Mouse (Mus musculus) erythroblast, embryonic 14.5 days (primary cell): Measurements from ENCODE around the gene Ky. TPM values are rescaled to one million over a fixed set of nuclear protein-coding genes. Genes with fewer than 3 reads are reported as not detected.

ENCODE experiments used
- H3K27me3 ChIP-seq: 2 replicates; pipeline ENCODE4 v1.6.1; 2012; ENCODE audit warnings: inconsistent platforms; ENCODE audit not compliant: control insufficient read depth
- H3K36me3 ChIP-seq: 2 replicates; pipeline ENCODE4 v1.6.1; 2012; ENCODE audit warnings: mild to moderate bottlenecking, inconsistent platforms; ENCODE audit not compliant: control insufficient read depth
- H3K4me1 ChIP-seq: 2 replicates; pipeline ENCODE4 v1.6.1; 2012; ENCODE audit warnings: inconsistent platforms; ENCODE audit not compliant: control insufficient read depth
- H3K4me3 ChIP-seq: replicated peaks from 2 replicates; pipeline ENCODE3; 2012; ENCODE audit warnings: moderate library complexity, mild to moderate bottlenecking, inconsistent platforms
- H3K9me3 ChIP-seq: 2 replicates; pipeline ENCODE4 v1.6.1; 2012; ENCODE audit warnings: low read length, inconsistent platforms, mixed read lengths; ENCODE audit not compliant: control insufficient read depth
- GATA1 ChIP-seq: IDR thresholded peaks from 2 replicates; pipeline ENCODE4 v1.6.1; 2012; ENCODE audit warnings: low read length, inconsistent platforms, mixed read lengths
- TAL1 ChIP-seq: IDR thresholded peaks from 3 replicates; pipeline ENCODE4 v1.6.1; 2012; ENCODE audit warnings: low read length, inconsistent platforms, mixed read lengths
- polyA plus RNA-seq: library from polyadenylated mRNA; stranded (reverse); fragments of >175 nt; gene quantifications from 2 replicates; pipeline ENCODE4 v1.2.3, GENCODE M21; 2012

The Ky gene
- polyA plus RNA-seq, 1 experiment: not detected

- Histone ChIP-seq H3K4me3 (no peak overlapping the region), H3K36me3 (no peaks in the 10 kb centered on the region), H3K27me3 (peaks cover 15% of the 10 kb centered on the region), H3K4me1 (no peaks in the 10 kb centered on the region), H3K9me3 (no peaks in the 10 kb centered on the region)
- TF ChIP-seq GATA1 (no peak), TAL1 (no peak)
Measured at GRCm38 (mm10) chr9:102544773-102545366, 39.3 kb downstream of the Ky start.

DNA sequence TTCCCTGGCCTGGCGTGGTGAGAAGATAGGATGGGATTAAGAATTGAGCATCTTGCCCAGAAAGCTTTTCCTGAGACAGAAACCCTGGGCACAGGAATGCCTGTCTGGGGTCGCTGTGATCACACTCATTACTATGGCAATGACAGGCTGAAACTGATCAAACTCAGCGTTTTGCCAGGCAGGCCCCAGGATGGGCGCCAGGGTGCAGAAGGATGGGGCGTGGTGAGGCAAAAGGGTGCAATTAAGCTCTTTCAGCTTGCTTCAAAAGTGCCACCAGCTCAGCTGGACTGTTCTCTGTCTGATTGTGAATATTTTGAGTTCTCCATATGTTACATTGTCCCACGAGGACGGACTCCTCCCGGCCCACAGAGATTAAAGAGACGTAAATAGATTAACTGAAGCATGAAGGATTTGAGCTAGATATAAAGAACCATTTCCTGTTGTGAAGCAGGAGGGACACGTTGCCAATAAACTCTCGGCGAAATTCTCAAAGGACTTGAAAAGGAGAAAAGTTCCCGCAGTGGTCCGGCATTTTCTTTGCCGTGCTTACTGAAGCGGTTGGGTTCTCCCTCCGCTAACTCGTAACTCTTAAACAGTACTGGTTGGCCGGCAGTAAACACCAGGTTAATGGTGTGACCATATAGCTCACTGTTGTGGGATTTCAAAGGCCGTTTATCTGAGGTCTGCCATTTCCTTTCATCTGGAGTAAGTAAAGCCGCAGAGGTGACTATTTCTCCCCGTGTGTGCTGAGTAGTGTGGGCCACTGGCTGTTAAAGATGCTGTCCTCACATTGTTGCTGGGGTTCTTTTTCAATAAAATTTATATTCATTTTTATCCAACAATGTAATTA lies 40.1 kb downstream of the Ky start:
- no peak for TF ChIP-seq GATA1
- TF ChIP-seq TAL1: no peak
- Histone ChIP-seq H3K27me3 (peaks cover 15% of the 10 kb centered on the region), H3K4me1 (no peaks in the 10 kb centered on the region)

GRCm38 (mm10) chr9:102546256-102547027 lies 40.9 kb downstream of the Ky start:
- TF ChIP-seq TAL1 (no peak), GATA1 (no peak)
- Histone ChIP-seq H3K4me3 (no peak overlapping the region), H3K4me1 (no peaks in the 10 kb centered on the region), H3K9me3 (no peaks in the 10 kb centered on the region), H3K27me3 (peaks cover 15% of the 10 kb centered on the region), H3K36me3 (no peaks in the 10 kb centered on the region)

More for the DNA sequence above, 40.1 kb downstream of the Ky start:
- Histone ChIP-seq H3K4me3 (no peak overlapping the region), H3K36me3 (no peaks in the 10 kb centered on the region), H3K9me3 (no peaks in the 10 kb centered on the region)

- TF ChIP-seq TAL1 (no peak), GATA1 (no peak)
- H3K27me3 ChIP-seq: peaks cover 15% of the 10 kb centered on the region
- H3K4me3 ChIP-seq: no peak overlapping the region
- no peaks in the 10 kb centered on the region for H3K4me1 ChIP-seq
- H3K9me3 ChIP-seq: no peaks in the 10 kb centered on the region
- H3K36me3 ChIP-seq: no peaks in the 10 kb centered on the region
Measured at GRCm38 (mm10) chr9:102547028-102547354, 41.4 kb downstream of the Ky start.

GRCm38 (mm10) chr9:102549211-102549610 lies 43.7 kb downstream of the Ky start:
- no peaks in the 10 kb centered on the region for H3K4me1 ChIP-seq
- no peaks in the 10 kb centered on the region for H3K36me3 ChIP-seq
- H3K4me3 ChIP-seq: no peak overlapping the region
- no peak for TF ChIP-seq GATA1
- no peak for TF ChIP-seq TAL1
- H3K27me3 ChIP-seq: peaks cover 13% of the 10 kb centered on the region
- H3K9me3 ChIP-seq: no peaks in the 10 kb centered on the region

GRCm38 (mm10) chr9:102551771-102552170 lies 46.2 kb downstream of the Ky start:
- no peaks in the 10 kb centered on the region for H3K4me1 ChIP-seq
- H3K27me3 ChIP-seq: no peaks in the 10 kb centered on the region; the same call in 1 of the 2 replicates
- no peak for TF ChIP-seq TAL1
- H3K9me3 ChIP-seq: no peaks in the 10 kb centered on the region
- H3K4me3 ChIP-seq: no peak overlapping the region
- H3K36me3 ChIP-seq: no peaks in the 10 kb centered on the region

- Histone ChIP-seq H3K4me3 (no peak overlapping the region), H3K4me1 (no peaks in the 10 kb centered on the region), H3K9me3 (peaks cover 5% of the 10 kb centered on the region), H3K36me3 (no peaks in the 10 kb centered on the region), H3K27me3 (no peaks in the 10 kb centered on the region)
- TF ChIP-seq TAL1 (no peak), GATA1 (no peak)
Measured at GRCm38 (mm10) chr9:102553781-102554180, 48.2 kb downstream of the Ky start.

- Histone ChIP-seq H3K27me3 (no peaks in the 10 kb centered on the region), H3K4me3 (no peak overlapping the region), H3K4me1 (no peaks in the 10 kb centered on the region), H3K36me3 (no peaks in the 10 kb centered on the region), H3K9me3 (peaks cover 7% of the 10 kb centered on the region)
- TF ChIP-seq GATA1 (no peak), TAL1 (no peak)
Measured at GRCm38 (mm10) chr9:102558463-102558862, 52.9 kb downstream of the Ky start.

- Histone ChIP-seq H3K4me3 (no peak overlapping the region), H3K4me1 (no peaks in the 10 kb centered on the region), H3K9me3 (no peaks in the 10 kb centered on the region), H3K36me3 (no peaks in the 10 kb centered on the region), H3K27me3 (no peaks in the 10 kb centered on the region)
- TF ChIP-seq TAL1 (no peak), GATA1 (no peak)
Measured at GRCm38 (mm10) chr9:102572888-102573287, 67.3 kb downstream of the Ky start.
